Mouse (Mus musculus) liver, embryonic 16.5 days (tissue): ENCODE measurements around the gene Defb23. TPM values are rescaled to one million over a fixed set of nuclear protein-coding genes. Genes with fewer than 3 reads are reported as not detected.
"Not testable (repeated sequence)": the region's sequence is repeated elsewhere in the genome, so short reads cannot be mapped to it uniquely, and the experiment has no call there.

Source experiments
- ATAC-seq: fragments of 200-750 bp; cut with Nextera tagmentation; 2 replicates; pipeline ENCODE4 v1.8.0; 2017; ENCODE audit warnings: low read depth, mild to moderate bottlenecking, moderate number of reproducible peaks, moderate library complexity
- H3K27ac ChIP-seq: fragments of 300-500 bp; sonication (generic); 2 replicates; pipeline ENCODE4 v1.5.1; 2014; ENCODE audit warnings: mild to moderate bottlenecking, low read length
- H3K27me3 ChIP-seq: fragments of 300-500 bp; sonication (generic); 2 replicates; pipeline ENCODE4 v1.6.1; 2014; ENCODE audit warnings: low read depth, low read length, mixed read lengths; ENCODE audit not compliant: control insufficient read depth, insufficient read depth
- H3K36me3 ChIP-seq: fragments of 300-500 bp; sonication (generic); 2 replicates; pipeline ENCODE4 v1.6.1; 2014; ENCODE audit warnings: mild to moderate bottlenecking; ENCODE audit not compliant: control insufficient read depth, insufficient read depth
- H3K4me1 ChIP-seq: fragments of 300-500 bp; sonication (generic); 2 replicates; pipeline ENCODE4 v1.6.1; 2014; ENCODE audit warnings: low read depth, low read length, mixed read lengths; ENCODE audit not compliant: control insufficient read depth
- H3K4me2 ChIP-seq: fragments of 300-500 bp; sonication (generic); 2 replicates; pipeline ENCODE4 v1.6.1; 2014; ENCODE audit warnings: low read depth, low read length, mixed read lengths
- H3K4me3 ChIP-seq: fragments of 300-500 bp; sonication (generic); 2 replicates; pipeline ENCODE4 v1.5.1; 2014; ENCODE audit warnings: low read depth, mild to moderate bottlenecking, low read length
- H3K9ac ChIP-seq: fragments of 300-500 bp; sonication (generic); 2 replicates; pipeline ENCODE4 v1.6.1; 2014; ENCODE audit warnings: low read depth, low read length
- H3K9me3 ChIP-seq: fragments of 300-500 bp; sonication (generic); replicated peaks from 2 replicates; pipeline ENCODE4 v1.6.1; 2016; ENCODE audit warnings: low read length; ENCODE audit not compliant: control insufficient read depth
- WGBS: fragments of 180-500 bp; shearing (Covaris S2); extraction: QIAGEN DNeasy Blood & Tissue Kit; methylation state at CpG from one replicate; pipeline ENCODE4 v1.1.7; 2014; ENCODE audit not compliant: insufficient replicate concordance; 5-methylcytosine and 5-hydroxymethylcytosine counted together
- polyA plus RNA-seq: library from polyadenylated mRNA; unstranded; fragments of >200 nt; fragmentation: Nextera tagmentation; extraction: Ambion mirVana; gene quantifications from 2 replicates; pipeline ENCODE4 v1.2.1, GENCODE M21; 2015

Gene Defb23
- polyA plus RNA-seq, 1 experiment from 2014 or later = not detected

DNA sequence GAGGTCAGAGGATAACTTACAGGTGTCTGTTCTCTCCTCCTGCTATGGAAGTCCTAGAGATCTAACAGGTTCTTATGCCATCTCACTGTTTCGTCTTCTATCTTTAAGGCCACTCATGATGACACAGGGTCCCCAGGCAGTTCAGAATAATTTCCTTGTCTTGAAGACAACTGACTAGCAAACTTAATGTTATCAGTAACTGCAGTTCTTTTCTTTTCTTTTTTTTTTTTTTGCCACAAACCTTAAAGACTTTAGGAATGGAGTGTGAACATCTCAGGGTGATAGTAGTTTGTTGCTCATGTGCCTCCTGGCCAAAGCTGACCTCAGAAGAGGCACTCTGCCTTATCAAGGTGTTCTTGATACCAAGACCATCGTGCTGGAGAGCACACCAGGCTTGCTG lies 17.8 kb downstream of the Defb23 start:
- H3K27ac ChIP-seq = no peak overlapping the region
- no peak for ATAC-seq
- H3K9ac ChIP-seq = no peak overlapping the region
- H3K27me3 ChIP-seq = no peaks in the 10 kb centered on the region
- no peak overlapping the region for H3K4me2 ChIP-seq
- H3K9me3 ChIP-seq = no peaks in the 10 kb centered on the region
- 14% methylated on average over 2 of the region's 2 CpGs for WGBS
- no peaks in the 10 kb centered on the region for H3K4me1 ChIP-seq
- no peaks in the 10 kb centered on the region for H3K36me3 ChIP-seq
- H3K4me3 ChIP-seq = no peak overlapping the region

DNA sequence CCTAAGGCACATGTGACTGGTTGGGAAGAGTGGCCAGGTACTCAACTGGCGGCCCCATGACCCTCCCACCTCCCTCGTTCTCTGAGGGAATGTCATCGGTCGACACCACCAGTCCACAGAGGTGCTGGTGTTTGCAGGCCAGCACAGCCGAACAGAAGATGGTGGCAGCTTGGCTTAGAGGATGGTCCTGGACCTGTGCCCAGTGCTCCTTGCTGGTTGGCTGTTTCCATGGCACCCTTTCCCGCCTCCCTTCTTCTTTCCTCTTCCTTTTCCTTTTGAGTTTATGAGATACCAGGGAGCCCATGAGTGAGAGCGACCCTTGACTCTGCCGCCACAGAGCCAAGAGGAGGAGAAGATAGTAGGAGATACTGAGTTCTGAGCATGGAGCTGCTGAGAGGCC lies 21.1 kb downstream of the Defb23 start:
- 70% methylated on average over 8 of the region's 8 CpGs for WGBS
- Histone ChIP-seq H3K27ac (no peak overlapping the region), H3K4me2 (no peak overlapping the region), H3K4me3 (no peak overlapping the region), H3K36me3 (no peaks in the 10 kb centered on the region), H3K9ac (no peak overlapping the region), H3K4me1 (no peaks in the 10 kb centered on the region), H3K27me3 (no peaks in the 10 kb centered on the region), H3K9me3 (no peaks in the 10 kb centered on the region)
- no peak for ATAC-seq

DNA sequence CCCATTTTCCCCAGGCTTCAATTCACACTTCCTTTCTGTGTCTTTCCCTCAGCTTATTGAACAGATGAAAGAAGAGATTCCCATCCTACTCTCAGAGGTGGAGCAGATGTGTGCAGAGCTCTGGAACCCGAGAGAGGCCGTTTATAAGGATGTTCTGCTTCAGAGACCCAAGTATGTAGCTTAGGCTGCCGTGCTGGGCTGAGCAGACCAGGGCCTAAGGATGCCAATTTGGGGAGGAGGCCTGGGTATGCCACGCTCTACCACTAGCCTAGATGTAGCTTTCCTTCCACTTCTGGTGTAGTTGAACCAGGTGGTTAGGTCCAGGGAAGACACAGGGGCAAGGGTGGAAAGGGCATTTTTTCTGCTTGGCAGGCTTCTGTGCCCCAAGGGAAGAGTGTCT lies 22.1 kb downstream of the Defb23 start:
- H3K4me3 ChIP-seq = no peak overlapping the region
- H3K36me3 ChIP-seq = no peaks in the 10 kb centered on the region
- H3K4me2 ChIP-seq = no peak overlapping the region
- H3K9ac ChIP-seq = no peak overlapping the region
- no peak for ATAC-seq
- 60% methylated on average over 4 of the region's 4 CpGs for WGBS
- H3K27me3 ChIP-seq = no peaks in the 10 kb centered on the region
- H3K27ac ChIP-seq = no peak overlapping the region
- no peaks in the 10 kb centered on the region for H3K9me3 ChIP-seq
- H3K4me1 ChIP-seq = peaks cover 1% of the 10 kb centered on the region; the same call in 1 of the 2 replicates

DNA sequence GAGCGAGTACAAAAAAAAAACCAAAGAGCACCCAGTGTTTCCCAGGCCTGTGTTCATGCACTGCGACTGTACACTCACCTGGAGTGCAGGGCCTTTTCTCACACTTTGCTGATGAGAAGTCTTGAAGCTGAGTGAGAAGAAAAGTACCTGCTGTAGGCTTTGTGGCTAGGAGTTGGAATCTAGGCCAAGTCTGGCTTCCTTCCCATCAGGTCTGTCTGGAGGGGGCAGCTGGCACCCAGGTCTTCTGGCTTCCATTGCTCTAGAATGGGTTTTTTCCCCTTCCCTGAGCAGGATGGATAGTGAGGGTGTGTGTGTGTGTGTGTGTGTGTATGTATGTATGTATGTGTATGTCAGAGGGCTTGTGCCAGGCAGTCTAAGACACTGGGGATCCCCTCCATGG lies 24.6 kb downstream of the Defb23 start:
- Histone ChIP-seq H3K4me1 (peaks cover 5% of the 10 kb centered on the region; the same call in 1 of the 2 replicates), H3K27ac (no peak overlapping the region), H3K36me3 (no peaks in the 10 kb centered on the region), H3K9me3 (no peaks in the 10 kb centered on the region), H3K4me2 (no peak overlapping the region), H3K27me3 (no peaks in the 10 kb centered on the region), H3K4me3 (no peak overlapping the region), H3K9ac (no peak overlapping the region)
- 61% methylated on average over 2 of the region's 2 CpGs for WGBS
- no peak for ATAC-seq

DNA sequence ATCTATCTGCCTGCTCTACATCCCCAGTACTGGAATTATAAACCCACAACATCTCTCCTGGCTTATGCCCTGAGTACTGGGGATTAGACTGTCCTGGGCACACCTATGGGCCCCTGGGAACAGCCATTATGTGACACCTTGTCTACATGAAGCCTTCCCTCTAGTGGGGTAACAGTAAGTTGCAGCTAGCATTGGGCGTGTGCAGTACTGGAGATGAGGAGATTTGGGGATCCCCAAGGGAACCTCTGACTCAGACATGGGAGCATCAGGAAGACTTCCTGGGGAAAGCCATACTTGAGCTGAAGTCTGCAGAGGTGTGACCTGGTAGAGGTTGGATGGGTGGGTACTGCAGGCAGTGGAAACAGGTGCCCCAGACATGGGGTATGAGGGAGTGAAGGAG lies 25.5 kb downstream of the Defb23 start:
- ATAC-seq = no peak
- no peak overlapping the region for H3K9ac ChIP-seq
- H3K36me3 ChIP-seq = no peaks in the 10 kb centered on the region
- WGBS = 54% methylated on average over 1 of the region's 1 CpGs
- no peaks in the 10 kb centered on the region for H3K9me3 ChIP-seq
- no peaks in the 10 kb centered on the region for H3K27me3 ChIP-seq
- no peak overlapping the region for H3K4me3 ChIP-seq
- peaks cover 5% of the 10 kb centered on the region; the same call in 1 of the 2 replicates for H3K4me1 ChIP-seq
- H3K27ac ChIP-seq = no peak overlapping the region
- no peak overlapping the region for H3K4me2 ChIP-seq

DNA sequence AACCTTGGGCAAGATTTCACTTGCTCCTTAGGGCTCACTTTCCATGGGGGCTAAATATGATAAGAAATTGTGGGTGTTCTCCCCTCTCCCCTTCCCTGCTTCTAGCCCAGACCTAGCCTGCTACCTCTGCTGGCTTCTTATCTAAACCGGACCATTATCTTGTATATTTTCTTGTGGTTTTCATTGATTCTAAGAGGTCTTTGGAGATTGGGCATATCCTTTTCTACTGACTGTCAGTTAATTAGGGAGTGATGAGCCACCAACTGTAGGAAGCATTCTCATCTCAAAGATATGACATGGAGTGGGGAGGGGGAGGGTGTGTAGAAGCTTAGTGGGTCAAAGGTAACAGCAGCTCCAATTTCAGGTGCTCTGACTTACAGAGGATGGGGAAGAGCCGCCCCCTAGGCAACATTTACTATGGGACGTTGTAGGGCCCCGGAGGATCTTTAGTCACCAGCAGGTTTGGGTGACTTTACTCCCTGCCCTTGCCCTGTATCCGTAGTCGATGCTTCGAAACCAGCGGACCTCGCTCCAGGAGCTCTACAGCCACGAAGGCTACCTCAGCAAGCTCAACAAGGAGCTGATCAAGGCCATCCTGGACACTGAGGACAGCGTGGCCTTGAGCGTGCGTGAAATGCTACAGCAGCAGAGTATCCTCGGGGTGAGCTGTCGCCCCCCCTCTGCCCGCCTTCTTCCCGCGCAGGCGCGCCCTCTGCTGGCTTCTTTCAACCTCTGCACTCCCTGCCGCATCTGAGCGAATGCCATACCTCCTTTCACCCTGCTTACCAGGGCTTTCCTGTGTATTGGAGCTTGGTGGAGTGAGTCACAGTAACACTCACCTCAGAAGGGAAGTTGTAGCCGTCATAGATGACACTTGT lies 27.2 kb downstream of the Defb23 start:
- Histone ChIP-seq H3K9ac (no peak overlapping the region), H3K27ac (no peak overlapping the region), H3K36me3 (no peaks in the 10 kb centered on the region), H3K4me2 (peak overlapping the region; percentile 68), H3K4me1 (peaks cover 5% of the 10 kb centered on the region; the same call in 1 of the 2 replicates), H3K9me3 (no peaks in the 10 kb centered on the region), H3K27me3 (no peaks in the 10 kb centered on the region), H3K4me3 (peak overlapping the region; percentile 47)
- ATAC-seq = peak; percentile 67
- WGBS = 1% methylated on average over 23 of the region's 23 CpGs

DNA sequence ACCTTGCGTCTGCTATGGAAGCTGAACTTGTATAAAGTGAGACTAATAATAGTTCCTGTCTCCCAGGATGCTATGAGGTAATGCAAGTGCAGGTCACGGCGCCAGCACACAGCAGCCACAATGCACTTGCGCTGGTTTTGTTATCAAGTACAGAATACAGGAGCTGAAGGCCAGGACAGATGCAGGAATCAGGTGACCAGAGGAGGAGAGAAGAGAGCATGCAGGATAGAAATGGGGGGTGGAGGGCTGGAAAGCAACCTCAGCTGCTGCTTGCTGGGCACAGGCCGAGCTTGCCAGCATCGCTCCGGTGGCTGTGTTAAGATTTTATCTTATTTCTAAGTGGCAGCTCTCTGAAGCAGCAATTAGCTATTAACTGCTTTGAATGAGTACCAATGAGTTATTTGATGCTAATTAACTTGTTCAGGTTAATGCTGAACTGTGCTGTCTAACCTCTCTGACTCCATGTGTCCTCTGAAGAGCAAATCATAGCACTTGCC lies 28.0 kb downstream of the Defb23 start:
- Histone ChIP-seq H3K4me3 (no peak overlapping the region), H3K27me3 (no peaks in the 10 kb centered on the region), H3K4me1 (peaks cover 5% of the 10 kb centered on the region; the same call in 1 of the 2 replicates), H3K36me3 (no peaks in the 10 kb centered on the region), H3K9ac (no peak overlapping the region), H3K4me2 (no peak overlapping the region), H3K27ac (no peak overlapping the region), H3K9me3 (no peaks in the 10 kb centered on the region)
- WGBS = 51% methylated on average over 7 of the region's 7 CpGs
- no peak for ATAC-seq

DNA sequence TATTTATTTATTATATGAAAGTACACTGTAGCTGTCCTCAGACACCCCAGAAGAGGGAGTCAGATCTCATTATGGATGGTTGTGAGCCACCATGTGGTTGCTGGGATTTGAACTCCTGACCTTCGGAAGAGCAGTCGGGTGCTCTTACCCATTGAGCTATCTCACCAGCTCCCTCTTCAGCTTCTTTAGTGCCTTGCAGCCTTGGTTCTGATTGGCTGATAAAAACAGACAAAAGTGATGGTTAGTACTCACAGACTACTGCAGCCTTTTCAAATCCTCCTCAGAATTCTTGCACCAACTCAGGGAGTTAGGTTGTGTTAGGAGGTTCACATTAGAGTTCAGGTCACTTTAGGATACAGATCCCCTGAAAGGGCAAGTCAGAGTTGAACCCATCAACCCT lies 35.9 kb downstream of the Defb23 start:
- not testable (repeated sequence) for ATAC-seq, H3K27ac ChIP-seq, H3K27me3 ChIP-seq, H3K4me1 ChIP-seq, H3K4me2 ChIP-seq, H3K4me3 ChIP-seq, H3K9ac ChIP-seq, H3K9me3 ChIP-seq, H3K36me3 ChIP-seq
- WGBS = 86% methylated on average over 2 of the region's 2 CpGs

DNA sequence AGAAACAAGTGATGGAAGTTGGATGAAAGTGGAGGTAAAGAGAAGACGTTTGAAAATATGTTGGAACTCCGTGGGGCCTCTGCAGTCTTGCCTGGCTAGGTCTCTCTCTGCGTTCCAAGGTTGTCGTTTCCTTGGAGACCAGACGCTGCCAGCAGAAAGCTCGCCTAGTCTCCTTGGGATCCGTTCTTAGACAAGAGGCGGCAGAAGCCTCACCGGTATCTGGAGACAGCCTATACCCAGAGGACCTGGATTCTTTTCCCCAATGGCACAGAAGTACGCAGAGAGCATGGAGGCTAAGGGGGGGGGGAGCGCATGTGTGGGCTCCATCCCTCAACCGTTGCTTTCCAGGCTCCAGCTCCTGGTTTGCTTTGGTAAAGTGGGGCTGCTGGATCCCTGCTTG lies 36.9 kb downstream of the Defb23 start:
- Histone ChIP-seq H3K4me2 (no peak overlapping the region), H3K4me1 (no peaks in the 10 kb centered on the region), H3K27ac (no peak overlapping the region), H3K4me3 (no peak overlapping the region), H3K9ac (no peak overlapping the region), H3K27me3 (no peaks in the 10 kb centered on the region), H3K36me3 (no peaks in the 10 kb centered on the region), H3K9me3 (no peaks in the 10 kb centered on the region)
- ATAC-seq = no peak
- 40% methylated on average over 12 of the region's 12 CpGs for WGBS
